Mouse (Mus musculus) embryonic facial prominence, embryonic 14.5 days (tissue): ENCODE measurements around the gene Kansl1. TPM values are rescaled to one million over a fixed set of nuclear protein-coding genes. Genes with fewer than 3 reads are reported as not detected.

Experiments used
- ATAC-seq: fragments of 200-750 bp; cut with Nextera tagmentation; 2 replicates; pipeline ENCODE4 v1.8.0; 2017; ENCODE audit warnings: low read depth, moderate number of reproducible peaks, moderate TSS enrichment
- DNase-seq: peaks from one replicate; pipeline ENCODE4 v3.0.0-alpha.2; 2015; ENCODE audit warnings: low spot score
- H3K27ac ChIP-seq: fragments of 300-500 bp; sonication (generic); replicated peaks from 2 replicates; pipeline ENCODE4 v1.5.1; 2014; ENCODE audit warnings: low read depth, mild to moderate bottlenecking, low read length, moderate library complexity
- H3K27me3 ChIP-seq: fragments of 300-500 bp; sonication (generic); replicated peaks from 2 replicates; pipeline ENCODE4 v1.6.1; 2014; ENCODE audit warnings: low read length; ENCODE audit not compliant: control insufficient read depth, insufficient read depth
- H3K36me3 ChIP-seq: fragments of 300-500 bp; sonication (generic); 2 replicates; pipeline ENCODE4 v1.6.1; 2014; ENCODE audit warnings: low read length, mixed read lengths; ENCODE audit not compliant: control insufficient read depth, insufficient read depth
- H3K4me1 ChIP-seq: fragments of 300-500 bp; sonication (generic); 2 replicates; pipeline ENCODE4 v1.6.1; 2014; ENCODE audit warnings: antibody characterized with exemption, low read length; ENCODE audit not compliant: control insufficient read depth, insufficient read depth
- H3K4me2 ChIP-seq: fragments of 300-500 bp; sonication (generic); 2 replicates; pipeline ENCODE4 v1.6.1; 2014; ENCODE audit warnings: low read depth, mild to moderate bottlenecking, low read length, moderate library complexity, mixed read lengths
- H3K4me3 ChIP-seq: fragments of 300-500 bp; sonication (generic); 2 replicates; pipeline ENCODE4 v1.5.1; 2014; ENCODE audit warnings: low read depth, mild to moderate bottlenecking, low read length
- H3K9ac ChIP-seq: fragments of 300-500 bp; sonication (generic); 2 replicates; pipeline ENCODE4 v1.6.1; 2014; ENCODE audit warnings: low read depth, mild to moderate bottlenecking, low read length, moderate library complexity, mixed read lengths
- H3K9me3 ChIP-seq: fragments of 300-500 bp; sonication (generic); 2 replicates; pipeline ENCODE4 v1.6.1; 2016; ENCODE audit warnings: low read length; ENCODE audit not compliant: control insufficient read depth
- whole genome bisulfite sequencing: fragments of 180-500 bp; shearing (Covaris S2); extraction: QIAGEN DNeasy Blood & Tissue Kit; methylation state at CpG from one replicate; pipeline ENCODE4 v1.1.7; 2014; 5-methylcytosine and 5-hydroxymethylcytosine counted together
- polyA plus RNA-seq: library from polyadenylated mRNA; unstranded; fragments of >200 nt; fragmentation: Nextera tagmentation; extraction: Ambion mirVana; gene quantifications from 2 replicates; pipeline ENCODE4 v1.2.1, GENCODE M21; 2014

The Kansl1 gene
- polyA plus RNA-seq, 1 experiment from 2014 or later, result 26.0 TPM

DNA sequence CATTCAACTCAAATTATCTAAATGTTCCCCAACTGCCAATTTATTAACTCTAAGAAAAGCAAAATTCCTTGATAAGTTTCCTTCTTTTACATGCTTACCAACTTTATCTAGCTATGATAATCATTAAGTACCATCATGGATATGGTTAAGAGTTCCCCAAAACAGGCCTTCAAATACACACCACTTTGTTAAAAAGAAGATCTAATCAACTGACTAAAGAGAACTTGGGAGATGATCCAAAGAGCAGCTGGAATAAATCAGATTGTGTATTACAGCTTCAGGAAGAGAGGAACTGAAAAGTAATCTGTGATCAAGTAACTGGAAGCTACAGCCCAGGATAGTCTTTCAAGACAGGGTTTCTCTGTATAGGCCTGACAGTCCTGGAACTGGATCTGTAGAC, 36.4 kb downstream of the Kansl1 start:
- DNase-seq (no peak), ATAC-seq (no peak)
- Histone ChIP-seq H3K4me2 (no peak overlapping the region), H3K27me3 (no peaks in the 10 kb centered on the region), H3K27ac (no peak overlapping the region), H3K4me1 (peaks cover 20% of the 10 kb centered on the region), H3K36me3 (0 out of 2 replicates have a peak, but pooled peaks cover 9% of the 10 kb centered on the region), H3K9ac (no peak overlapping the region), H3K4me3 (no peak overlapping the region), H3K9me3 (no peaks in the 10 kb centered on the region)

DNA sequence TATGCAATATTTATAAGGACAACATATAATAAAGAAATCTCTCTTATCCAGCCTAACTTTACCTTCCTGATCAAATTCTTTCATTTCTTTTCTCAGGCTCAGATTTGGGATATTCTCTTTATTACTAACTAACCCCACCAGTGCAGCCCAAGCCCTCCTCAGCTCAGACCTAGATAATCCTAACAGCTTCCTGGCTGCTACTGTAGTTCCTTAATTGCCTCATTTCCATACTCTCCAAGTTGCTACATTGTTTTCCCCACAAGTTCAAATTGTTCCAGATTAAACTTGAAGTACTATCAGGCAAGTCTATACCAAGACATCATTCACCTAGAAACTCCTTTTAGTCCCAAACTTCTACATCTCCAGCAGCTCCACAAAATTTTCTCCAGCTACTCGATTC, 36.9 kb downstream of the Kansl1 start:
- H3K4me3 ChIP-seq, result no peak overlapping the region
- peaks cover 17% of the 10 kb centered on the region for H3K4me1 ChIP-seq
- ATAC-seq (no peak), DNase-seq (no peak)
- no peak overlapping the region for H3K4me2 ChIP-seq
- no peaks in the 10 kb centered on the region for H3K9me3 ChIP-seq
- H3K27me3 ChIP-seq, result no peaks in the 10 kb centered on the region
- WGBS, result 84% methylated on average over 1 of the region's 1 CpGs
- no peak overlapping the region for H3K9ac ChIP-seq
- H3K27ac ChIP-seq, result no peak overlapping the region
- H3K36me3 ChIP-seq, result 0 out of 2 replicates have a peak, but pooled peaks cover 9% of the 10 kb centered on the region

DNA sequence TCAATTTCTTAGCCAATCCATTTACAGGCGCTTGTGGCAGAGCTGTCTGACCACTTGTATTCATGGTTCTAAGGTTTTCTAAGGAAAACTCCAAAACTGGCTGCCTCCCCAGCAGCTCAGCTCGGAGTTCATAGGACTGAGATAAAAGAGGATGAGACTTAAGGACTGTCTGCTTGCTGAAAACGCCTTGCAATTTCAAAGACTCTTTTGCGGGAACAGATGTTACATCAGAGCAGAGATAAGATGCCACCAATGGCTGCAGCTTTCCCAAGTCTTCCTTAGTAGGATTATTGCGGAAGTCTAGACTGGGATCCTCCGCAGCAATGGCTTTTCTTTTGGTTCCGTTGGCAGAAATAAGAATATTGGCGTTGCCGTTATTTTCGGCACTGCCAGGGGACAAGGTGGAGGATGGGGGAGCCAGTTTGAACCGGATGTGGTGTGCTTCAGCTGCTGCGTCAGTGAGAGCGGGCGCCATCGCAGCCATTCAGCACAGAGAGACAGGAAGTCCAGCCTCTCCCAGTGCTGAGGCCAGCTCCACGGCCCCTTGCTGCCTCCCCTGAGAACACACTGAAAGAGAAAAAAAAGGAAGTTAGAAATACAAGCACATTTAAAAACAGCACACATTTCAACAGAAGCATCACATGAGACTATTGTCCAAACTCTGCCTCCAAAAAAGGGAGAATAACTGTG, 43.8 kb downstream of the Kansl1 start:
- Histone ChIP-seq H3K9ac (no peak overlapping the region), H3K36me3 (peaks cover 48% of the 10 kb centered on the region), H3K4me1 (no peaks in the 10 kb centered on the region), H3K4me3 (no peak overlapping the region), H3K4me2 (no peak overlapping the region), H3K9me3 (no peaks in the 10 kb centered on the region), H3K27me3 (no peaks in the 10 kb centered on the region), H3K27ac (no peak overlapping the region)
- no peak for DNase-seq
- WGBS, result 84% methylated on average over 16 of the region's 16 CpGs
- no peak for ATAC-seq

DNA sequence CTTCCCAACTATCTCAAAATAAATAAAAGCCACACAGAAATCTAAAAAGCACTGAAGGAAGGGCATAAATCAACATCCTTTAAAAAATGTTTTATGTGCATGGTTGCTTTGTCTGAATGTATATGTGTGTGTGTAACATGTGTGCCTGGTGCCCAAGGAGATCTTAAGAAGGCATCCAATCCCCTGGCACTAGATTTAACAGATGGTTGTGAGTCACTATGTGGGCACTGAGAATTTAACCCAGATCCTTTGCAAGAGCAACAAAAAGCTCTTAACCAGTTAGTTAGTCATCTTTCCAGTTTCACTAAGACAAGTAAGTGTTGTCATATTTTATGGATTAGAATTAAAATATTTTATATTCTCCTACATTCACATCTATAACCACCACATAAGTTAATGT, 56.4 kb downstream of the Kansl1 start:
- peaks cover 37% of the 10 kb centered on the region for H3K36me3 ChIP-seq
- no peak overlapping the region for H3K4me3 ChIP-seq
- no peak for DNase-seq
- no peak overlapping the region for H3K27ac ChIP-seq
- no peak for ATAC-seq
- H3K4me1 ChIP-seq, result no peaks in the 10 kb centered on the region
- H3K27me3 ChIP-seq, result no peaks in the 10 kb centered on the region
- H3K9me3 ChIP-seq, result no peaks in the 10 kb centered on the region
- H3K9ac ChIP-seq, result no peak overlapping the region
- no peak overlapping the region for H3K4me2 ChIP-seq

DNA sequence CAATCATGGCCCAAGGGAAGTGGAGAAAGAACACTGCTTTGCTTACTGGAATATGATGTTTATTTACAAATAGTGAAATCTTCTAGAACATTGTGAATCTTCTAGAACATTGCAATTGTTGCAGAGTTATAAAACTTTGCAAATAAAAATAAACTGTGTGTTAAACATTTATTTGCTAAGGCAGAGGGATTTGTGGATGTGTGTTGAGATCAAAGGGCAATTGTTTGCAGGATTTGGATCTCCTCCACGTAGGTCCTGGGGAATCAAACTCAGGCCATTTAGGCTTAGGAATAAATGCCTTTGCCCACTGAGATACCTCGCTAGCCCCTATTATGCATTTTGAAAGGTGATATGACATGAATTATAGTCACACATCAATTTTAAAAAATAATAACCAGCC, 61.3 kb downstream of the Kansl1 start:
- H3K4me3 ChIP-seq, result no peak overlapping the region
- H3K27ac ChIP-seq, result no peak overlapping the region
- H3K27me3 ChIP-seq, result no peaks in the 10 kb centered on the region
- WGBS, result 68% methylated on average over 2 of the region's 2 CpGs
- ATAC-seq (no peak), DNase-seq (no peak)
- H3K9ac ChIP-seq, result no peak overlapping the region
- H3K9me3 ChIP-seq, result no peaks in the 10 kb centered on the region
- H3K4me2 ChIP-seq, result no peak overlapping the region
- H3K36me3 ChIP-seq, result peaks cover 21% of the 10 kb centered on the region
- H3K4me1 ChIP-seq, result no peaks in the 10 kb centered on the region

DNA sequence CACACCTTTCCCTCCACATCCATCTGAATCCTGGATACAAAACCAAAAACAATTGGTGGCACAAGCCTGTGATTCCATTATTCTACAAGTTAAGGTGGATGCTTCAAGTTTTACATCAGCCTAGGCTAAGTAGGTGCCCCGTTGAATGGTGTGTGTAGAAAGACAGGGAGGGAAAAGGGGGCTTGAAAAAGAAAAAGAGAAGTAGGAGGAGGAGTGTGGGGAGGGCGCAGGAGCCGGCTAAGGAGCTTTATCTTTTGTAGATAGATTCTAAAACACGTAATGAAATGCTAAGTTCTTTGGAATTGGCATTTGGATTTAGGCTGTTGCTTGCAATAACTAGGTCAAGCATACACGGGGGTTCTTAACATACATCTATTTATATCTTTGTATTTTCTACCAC, 67.7 kb downstream of the Kansl1 start:
- Histone ChIP-seq H3K27me3 (no peaks in the 10 kb centered on the region), H3K9ac (no peak overlapping the region), H3K9me3 (no peaks in the 10 kb centered on the region), H3K4me3 (no peak overlapping the region), H3K36me3 (peaks cover 17% of the 10 kb centered on the region), H3K4me2 (no peak overlapping the region), H3K4me1 (no peaks in the 10 kb centered on the region), H3K27ac (no peak overlapping the region)
- ATAC-seq (no peak), DNase-seq (no peak)
- 78% methylated on average over 5 of the region's 5 CpGs for WGBS

DNA sequence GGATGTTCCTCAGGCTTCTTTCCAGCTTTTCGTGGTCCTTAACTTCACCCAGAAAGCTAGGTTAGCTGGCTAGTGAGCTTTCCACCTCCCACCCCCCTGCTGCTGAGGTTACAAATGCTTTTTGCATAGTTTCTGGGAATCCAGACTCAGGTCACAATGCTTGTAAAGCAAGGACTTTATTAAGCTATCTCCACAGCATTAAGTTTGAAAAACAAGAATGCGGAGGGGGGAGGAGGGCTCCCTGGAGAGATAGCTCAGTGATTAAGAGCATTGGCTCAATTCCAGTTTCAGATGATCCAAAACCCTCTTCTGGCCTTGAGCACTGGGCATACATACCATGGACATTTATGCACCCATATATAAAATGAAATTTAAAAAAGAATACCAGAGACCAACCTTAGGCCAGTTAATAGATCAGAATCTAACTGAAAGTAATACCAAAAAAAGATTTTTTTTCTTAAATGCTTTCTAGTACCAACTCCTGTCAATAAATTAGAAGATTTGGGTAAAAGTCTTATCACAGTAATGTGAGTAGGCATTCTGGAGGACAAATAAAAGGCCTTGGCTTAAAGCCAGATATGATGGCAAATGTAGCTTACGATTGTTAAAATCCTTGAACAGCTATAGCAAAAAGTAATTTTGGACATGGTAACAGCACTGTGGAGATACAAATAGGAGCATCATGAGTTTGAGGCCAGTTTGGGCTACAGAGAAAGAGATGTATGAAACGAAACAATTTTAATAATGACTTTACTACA, 69.0 kb downstream of the Kansl1 start:
- DNase-seq (peak; percentile 23), ATAC-seq (no peak)
- H3K36me3 ChIP-seq, result peaks cover 17% of the 10 kb centered on the region
- H3K27ac ChIP-seq, result no peak overlapping the region
- H3K4me1 ChIP-seq, result no peaks in the 10 kb centered on the region
- no peak overlapping the region for H3K9ac ChIP-seq
- no peak overlapping the region for H3K4me2 ChIP-seq
- H3K9me3 ChIP-seq, result no peaks in the 10 kb centered on the region
- no peak overlapping the region for H3K4me3 ChIP-seq
- no peaks in the 10 kb centered on the region for H3K27me3 ChIP-seq
- 70% methylated on average over 4 of the region's 4 CpGs for WGBS

DNA sequence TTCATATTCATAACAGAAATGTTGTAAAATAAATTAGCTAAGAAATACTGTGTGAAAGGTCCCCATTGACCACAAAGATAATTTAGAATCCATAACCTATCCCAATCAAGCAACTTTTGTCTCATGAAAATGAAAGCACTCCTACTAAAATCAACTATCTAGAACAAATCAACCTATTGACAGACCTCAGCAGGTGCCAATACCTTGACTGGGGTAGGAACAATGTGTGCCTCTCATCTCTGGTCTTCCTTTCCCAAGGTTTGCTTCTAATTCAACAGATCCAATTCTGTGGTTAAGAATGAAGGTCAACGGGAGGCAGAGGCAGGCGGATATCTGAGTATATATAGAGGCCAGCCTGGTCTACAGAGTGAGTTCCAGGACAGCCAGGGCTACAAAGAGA, 73.0 kb downstream of the Kansl1 start:
- Histone ChIP-seq H3K9me3 (no peaks in the 10 kb centered on the region), H3K27ac (no peak overlapping the region), H3K4me3 (no peak overlapping the region), H3K36me3 (0 out of 2 replicates have a peak, but pooled peaks cover 13% of the 10 kb centered on the region), H3K4me1 (no peaks in the 10 kb centered on the region), H3K9ac (no peak overlapping the region), H3K4me2 (no peak overlapping the region), H3K27me3 (no peaks in the 10 kb centered on the region)
- 93% methylated on average over 2 of the region's 2 CpGs for WGBS
- DNase-seq (no peak), ATAC-seq (no peak)

DNA sequence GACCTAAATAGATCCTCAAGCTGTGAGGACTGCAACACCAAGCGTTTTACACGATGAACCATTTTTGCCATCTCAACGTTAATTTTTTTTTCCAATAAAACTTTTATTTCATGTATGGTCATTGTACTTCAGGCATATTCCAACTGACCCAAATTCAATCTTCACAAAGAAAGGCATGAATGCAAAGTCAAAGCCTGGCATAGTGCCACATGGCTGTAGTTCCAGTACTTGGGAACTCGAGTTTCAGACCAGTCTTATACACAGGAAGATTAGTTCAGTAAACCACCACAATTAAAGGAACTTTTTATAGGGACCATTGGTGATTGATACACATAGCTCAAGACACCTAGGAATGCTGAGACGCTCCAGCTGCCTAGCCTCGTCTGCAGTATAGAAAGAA, 75.5 kb downstream of the Kansl1 start:
- Histone ChIP-seq H3K27me3 (no peaks in the 10 kb centered on the region), H3K4me3 (no peak overlapping the region), H3K4me1 (no peaks in the 10 kb centered on the region), H3K9ac (no peak overlapping the region), H3K36me3 (0 out of 2 replicates have a peak, but pooled peaks cover 5% of the 10 kb centered on the region), H3K4me2 (no peak overlapping the region), H3K9me3 (no peaks in the 10 kb centered on the region), H3K27ac (no peak overlapping the region)
- ATAC-seq (no peak), DNase-seq (peak; percentile 9)
- WGBS, result 78% methylated on average over 6 of the region's 6 CpGs
